Mouse (Mus musculus) mesoderm, embryonic 11.5 days (tissue): ENCODE data around the gene Ssx2ip.

Experiments
- DNase-seq: peaks from one replicate; pipeline ENCODE4 v3.0.0-alpha.2; 2012; ENCODE audit warnings: low read depth, low spot score

The Ssx2ip gene

DNA sequence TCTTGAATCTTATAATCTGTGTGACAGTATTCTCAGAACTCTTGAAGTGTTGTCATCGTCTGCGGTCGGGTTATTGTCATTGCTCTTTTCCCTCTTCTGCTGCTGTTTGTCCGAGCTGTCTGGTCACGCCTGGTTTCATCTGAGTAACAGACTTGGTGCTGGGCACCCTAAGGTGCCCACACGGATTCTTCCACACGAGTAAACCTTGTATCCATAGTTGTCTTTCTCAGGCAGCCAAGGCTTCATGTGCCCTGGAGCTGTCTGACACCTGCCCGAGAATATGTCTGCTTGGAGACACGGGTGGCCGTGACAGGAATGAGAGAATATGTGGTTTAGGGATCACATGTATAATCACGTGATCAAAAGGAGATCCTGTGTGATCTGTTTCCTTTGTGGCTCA, 31.1 kb downstream of the Ssx2ip start:
- no peak for DNase-seq

- DNase-seq, result no peak
Measured at GRCm38 (mm10) chr3:146436114-146436513, 31.7 kb downstream of the Ssx2ip start.

- DNase-seq, result no peak
Measured at GRCm38 (mm10) chr3:146440011-146440410, 35.6 kb downstream of the Ssx2ip start.

DNA sequence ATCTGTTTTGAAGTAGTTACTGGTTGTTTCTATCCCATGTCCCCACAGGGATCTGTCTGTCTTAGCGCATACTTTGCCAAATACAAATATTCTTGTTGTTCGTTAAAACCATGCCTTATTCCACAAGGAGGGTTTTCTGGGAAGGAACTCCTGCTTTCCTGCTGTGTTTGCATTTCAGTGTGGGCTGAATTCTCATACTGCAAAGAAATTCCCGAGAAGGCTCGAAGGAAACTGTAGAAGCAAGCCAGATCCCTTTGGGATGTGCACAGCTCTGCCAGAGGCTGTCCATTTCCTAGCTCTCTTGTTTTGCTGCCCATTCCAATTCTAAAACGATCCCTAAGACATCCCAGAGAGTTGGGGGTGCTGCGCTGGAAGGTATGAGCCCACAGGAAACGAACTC, 36.0 kb downstream of the Ssx2ip start:
- DNase-seq, result no peak

GRCm38 (mm10) chr3:146442484-146442883, 38.0 kb downstream of the Ssx2ip start:
- DNase-seq, result no peak

DNA sequence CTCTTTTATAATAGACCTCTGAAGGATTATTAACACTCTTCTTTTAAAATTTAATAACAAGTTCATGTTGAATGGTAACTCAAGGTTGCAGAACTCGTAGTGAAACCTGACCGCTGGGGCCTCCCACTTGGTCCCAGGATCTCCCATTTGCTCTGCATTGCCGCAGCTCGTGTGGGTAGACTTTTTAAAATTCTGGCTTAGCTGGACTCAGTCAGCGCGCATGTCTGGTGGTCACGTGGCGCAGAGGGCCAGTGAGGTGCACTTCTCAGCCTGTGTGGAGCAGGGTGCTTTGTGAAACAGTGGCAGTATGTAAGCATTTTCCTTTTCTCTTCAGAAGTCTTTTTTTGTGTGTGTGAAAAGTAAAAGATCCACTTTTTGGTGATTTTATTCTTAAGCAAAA, 38.5 kb downstream of the Ssx2ip start:
- no peak for DNase-seq

- DNase-seq, result no peak
Measured at GRCm38 (mm10) chr3:146443380-146443779, 38.9 kb downstream of the Ssx2ip start.

DNA sequence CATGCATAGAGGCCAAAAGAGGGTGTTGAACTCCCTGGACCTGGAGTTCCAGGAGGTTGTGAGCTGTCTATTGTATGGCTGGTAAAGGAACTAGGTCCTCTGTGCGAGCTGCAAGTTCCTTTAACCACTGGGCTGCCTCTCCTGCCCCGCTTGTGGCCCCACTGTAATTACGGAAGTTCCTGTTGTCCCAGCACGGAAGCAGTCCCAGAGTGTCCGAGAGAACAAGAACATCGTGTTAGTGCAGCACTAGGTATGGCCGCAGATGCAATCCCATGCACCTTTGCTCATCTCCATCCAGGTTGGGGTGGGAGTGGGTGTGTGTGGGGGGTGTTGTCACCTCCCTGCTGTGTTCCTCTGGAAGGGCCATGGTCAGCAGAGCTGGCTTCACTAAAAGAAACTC, 40.4 kb downstream of the Ssx2ip start:
- no peak for DNase-seq

GRCm38 (mm10) chr3:146447156-146447555, 42.7 kb downstream of the Ssx2ip start:
- no peak for DNase-seq

- DNase-seq, result no peak
Measured at GRCm38 (mm10) chr3:146447598-146447997, 43.2 kb downstream of the Ssx2ip start.

GRCm38 (mm10) chr3:146448372-146448771, 43.9 kb downstream of the Ssx2ip start:
- DNase-seq, result no peak

- no peak for DNase-seq
Measured at GRCm38 (mm10) chr3:146448969-146449368, 44.5 kb downstream of the Ssx2ip start.

DNA sequence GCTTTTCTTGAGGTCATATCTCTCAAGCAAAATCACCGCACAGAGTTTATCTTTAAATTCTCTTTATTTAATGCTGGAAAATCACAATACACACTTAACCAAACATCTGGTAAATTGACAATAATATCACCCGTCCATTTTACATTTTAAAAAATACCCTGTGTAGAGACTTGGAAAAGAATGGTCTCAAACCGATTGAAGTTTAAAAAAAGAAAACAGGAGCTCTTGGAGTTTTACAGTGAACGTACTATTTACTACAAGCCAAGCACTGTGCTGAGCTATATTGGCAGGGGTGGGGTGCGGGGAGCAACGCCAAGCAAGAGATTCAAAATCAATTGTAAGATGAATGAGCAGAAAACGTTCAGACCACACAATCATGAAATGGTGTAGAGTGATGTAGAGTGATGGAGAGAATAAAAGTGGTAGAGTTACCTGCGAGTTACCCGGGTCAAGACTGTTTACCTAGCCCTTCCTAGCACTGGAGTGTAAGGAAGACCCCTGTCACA, 45.4 kb downstream of the Ssx2ip start, which contains the start of gene Ctbs:
Gene Ctbs, plus strand, starts transcription at position 51 of the 506 bp plus-strand sequence.
- no peak for DNase-seq

DNA sequence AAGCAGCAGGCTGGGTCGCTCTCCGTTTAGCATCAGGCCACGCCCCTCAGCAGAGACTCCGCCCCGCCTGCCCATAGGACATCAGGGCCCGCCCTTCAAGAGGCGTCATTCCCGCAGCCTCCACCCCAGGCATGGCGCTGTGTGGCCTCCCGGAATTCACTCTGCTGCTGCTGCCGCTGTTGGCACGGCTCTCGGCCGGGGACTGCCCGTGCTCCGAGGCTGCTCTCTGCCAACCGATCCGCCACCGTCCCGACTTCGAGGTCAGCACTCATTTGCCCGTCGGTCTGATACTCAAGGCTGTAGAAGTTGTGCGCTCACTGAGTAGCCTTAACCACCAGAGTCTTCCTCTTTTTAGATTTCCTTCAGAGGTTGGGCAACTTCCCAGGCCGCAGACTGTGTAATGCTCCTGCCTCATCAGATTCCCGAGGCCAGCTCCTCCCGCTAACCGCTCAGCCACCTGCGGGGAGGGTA, 46.0 kb downstream of the Ssx2ip start:
- peak; percentile 95 for DNase-seq

DNA sequence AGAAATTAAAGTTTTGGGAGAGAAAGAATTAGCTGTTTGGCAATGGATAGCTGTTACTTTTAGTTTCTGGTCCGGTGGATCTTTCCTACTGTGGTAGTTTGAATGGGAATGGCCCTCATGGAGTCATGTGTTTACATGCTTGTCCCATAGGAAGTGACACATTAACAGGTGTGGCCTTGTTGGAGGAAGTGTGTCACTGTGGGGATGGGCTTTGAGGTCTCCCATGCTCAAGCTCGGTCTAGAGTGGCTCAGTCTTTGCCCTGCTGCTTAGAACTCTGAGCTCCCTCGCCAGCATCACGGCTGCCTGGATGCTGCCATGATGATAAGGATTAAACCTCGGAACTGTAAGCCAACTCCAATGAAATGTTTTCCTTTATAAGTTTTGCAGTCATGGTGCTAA, 46.9 kb downstream of the Ssx2ip start:
- DNase-seq, result no peak

GRCm38 (mm10) chr3:146462939-146463338, 58.5 kb downstream of the Ssx2ip start:
- DNase-seq, result no peak

DNA sequence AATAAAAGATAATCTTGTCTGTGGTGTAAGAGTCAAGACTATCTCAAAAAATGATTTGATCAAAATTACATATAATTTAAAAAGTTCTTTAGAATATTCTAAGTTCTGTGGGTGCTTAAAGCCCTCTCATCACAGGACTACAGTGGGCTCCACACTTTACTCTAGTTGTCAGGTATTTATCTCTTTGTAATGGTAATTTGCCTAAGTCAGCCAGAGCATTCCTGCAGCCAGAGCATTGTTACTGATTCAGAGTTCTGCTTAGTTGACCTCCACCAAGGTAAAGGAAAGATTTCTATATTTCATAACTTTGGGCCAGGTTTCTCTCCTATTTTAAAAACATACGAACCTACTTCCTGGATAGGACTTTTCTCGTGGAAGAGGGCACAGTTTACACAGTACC, 64.8 kb downstream of the Ssx2ip start:
- no peak for DNase-seq

GRCm38 (mm10) chr3:146472657-146473056, 68.2 kb downstream of the Ssx2ip start:
- DNase-seq, result no peak

DNA sequence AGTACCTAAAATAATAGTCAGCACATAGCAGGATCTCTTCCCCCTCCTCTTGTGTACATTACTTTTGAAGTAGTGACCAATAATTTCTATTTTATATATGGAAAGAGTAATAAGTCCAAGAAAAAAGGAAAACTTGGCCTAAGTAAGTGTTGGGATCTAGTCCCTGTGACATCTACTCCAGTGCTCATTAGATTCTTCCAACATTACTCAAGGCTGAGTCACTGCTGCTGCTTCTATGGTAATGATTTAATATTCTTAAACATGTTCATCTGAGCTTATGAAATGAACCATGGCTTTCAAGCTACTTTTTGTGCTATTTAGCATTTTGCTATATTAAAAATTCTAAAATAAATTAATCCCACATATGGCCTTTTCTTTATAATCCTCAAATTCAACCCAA, 69.3 kb downstream of the Ssx2ip start:
- DNase-seq, result no peak

- DNase-seq, result no peak
Measured at GRCm38 (mm10) chr3:146474428-146474827, 70.0 kb downstream of the Ssx2ip start.

DNA sequence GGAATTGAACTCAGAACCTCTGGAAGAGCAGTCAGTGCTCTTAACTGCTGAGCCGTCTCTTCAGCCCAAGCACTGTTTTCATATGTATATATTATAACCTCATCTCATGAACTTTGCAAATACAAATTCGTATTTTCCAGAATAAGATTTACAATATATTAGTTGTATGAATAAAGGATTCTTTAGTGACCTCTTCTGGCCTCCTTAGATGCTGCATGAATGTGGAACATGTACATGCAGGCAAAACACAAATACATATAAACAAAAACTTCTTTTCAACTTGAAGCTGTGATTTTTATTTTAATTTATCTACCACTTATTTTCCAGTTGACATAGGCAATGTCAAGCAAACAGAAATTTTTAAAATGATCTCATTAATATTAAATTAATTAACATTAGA, 77.6 kb downstream of the Ssx2ip start:
- DNase-seq, result no peak

- DNase-seq, result no peak
Measured at GRCm38 (mm10) chr3:146486464-146486863, 82.0 kb downstream of the Ssx2ip start.
